Mouse (Mus musculus) testis, postnatal 14 days (tissue): ENCODE data around the gene Fam71f2.

ENCODE experiments used
- DNase-seq: peaks from one replicate; pipeline ENCODE4 v3.0.0; 2021; ENCODE audit warnings: low spot score

The Fam71f2 gene

GRCm38 (mm10) chr6:29278513-29279267 is 703 bp upstream of the Fam71f2 start:
- no peak for DNase-seq

- no peak for DNase-seq
Measured at GRCm38 (mm10) chr6:29280671-29281070, 1.3 kb downstream of the Fam71f2 start.

GRCm38 (mm10) chr6:29286870-29287269 is 7.5 kb downstream of the Fam71f2 start:
- DNase-seq, result no peak

GRCm38 (mm10) chr6:29287481-29287880 is 8.1 kb downstream of the Fam71f2 start:
- DNase-seq, result no peak

GRCm38 (mm10) chr6:29287944-29288343 is 8.6 kb downstream of the Fam71f2 start:
- no peak for DNase-seq

- DNase-seq, result no peak
Measured at GRCm38 (mm10) chr6:29288651-29289050, 9.3 kb downstream of the Fam71f2 start.

GRCm38 (mm10) chr6:29299112-29299511 is 19.7 kb downstream of the Fam71f2 start:
- no peak for DNase-seq

GRCm38 (mm10) chr6:29303251-29303650 is 23.9 kb downstream of the Fam71f2 start:
- DNase-seq, result no peak

DNA sequence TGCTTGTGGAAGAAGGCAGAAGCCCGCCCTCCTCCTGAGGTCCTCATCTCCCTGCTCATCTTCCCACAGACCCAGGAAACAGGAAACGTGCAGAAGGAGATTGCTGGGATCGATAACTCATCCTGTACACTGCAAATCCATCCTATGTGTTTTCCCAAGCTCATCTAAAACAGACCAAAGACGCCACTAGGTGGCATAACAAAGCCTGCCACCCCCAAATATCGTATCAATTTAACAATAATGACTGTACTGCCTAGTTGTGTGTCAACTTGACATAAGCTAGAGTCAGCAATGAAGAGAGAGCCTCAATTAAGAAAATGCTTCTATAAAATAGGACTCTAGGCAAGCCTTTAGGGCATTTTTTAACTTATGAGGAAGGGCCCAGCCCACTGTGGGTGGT is 24.3 kb downstream of the Fam71f2 start:
- DNase-seq, result no peak

GRCm38 (mm10) chr6:29305462-29305861 is 26.1 kb downstream of the Fam71f2 start:
- no peak for DNase-seq

GRCm38 (mm10) chr6:29308846-29309605 is 29.6 kb downstream of the Fam71f2 start:
- no peak for DNase-seq

DNA sequence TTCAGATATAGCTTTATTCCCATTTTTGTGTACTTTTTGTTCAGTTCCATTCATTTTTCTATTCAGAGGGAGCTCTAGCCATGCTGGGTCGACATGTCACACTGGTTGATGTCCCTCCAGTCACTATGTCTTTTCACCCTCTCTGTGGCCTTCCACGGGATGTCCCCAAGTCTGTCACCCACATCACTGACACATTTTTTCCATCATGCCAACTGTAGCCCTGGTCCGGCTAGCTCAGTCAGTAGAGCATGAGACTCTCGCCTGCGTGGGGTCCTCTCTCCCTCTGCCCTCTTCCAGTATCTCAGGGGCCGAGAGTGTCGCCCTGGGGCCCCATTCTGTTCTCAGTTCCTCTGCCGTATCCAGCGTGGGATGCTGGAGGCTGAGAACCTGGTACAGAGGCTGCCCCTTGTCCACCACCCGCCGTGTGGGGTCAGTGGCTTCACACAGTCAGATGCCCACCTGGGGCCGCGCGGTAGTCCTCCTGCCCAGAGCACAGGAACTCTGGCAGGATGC is 34.4 kb downstream of the Fam71f2 start:
- DNase-seq, result no peak

DNA sequence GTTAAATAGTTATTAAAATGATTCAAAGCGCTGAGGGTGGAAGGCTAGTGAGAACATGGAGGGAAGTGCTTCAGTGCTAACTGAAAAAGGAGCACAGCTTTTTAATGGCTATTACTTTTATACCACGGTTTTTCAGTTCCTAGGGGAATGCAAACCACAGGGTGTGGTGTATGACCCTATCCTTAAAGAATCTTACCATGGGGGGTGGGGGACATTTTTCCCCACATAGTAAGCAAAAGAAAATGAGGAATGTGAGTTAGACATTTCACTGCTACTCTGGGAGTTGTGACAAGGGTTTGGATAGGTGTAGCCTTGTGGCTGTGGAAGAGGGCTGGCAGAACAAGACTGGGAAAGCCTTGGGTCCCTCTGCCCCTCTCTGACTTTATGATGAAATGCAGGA is 37.9 kb downstream of the Fam71f2 start:
- DNase-seq, result no peak

DNA sequence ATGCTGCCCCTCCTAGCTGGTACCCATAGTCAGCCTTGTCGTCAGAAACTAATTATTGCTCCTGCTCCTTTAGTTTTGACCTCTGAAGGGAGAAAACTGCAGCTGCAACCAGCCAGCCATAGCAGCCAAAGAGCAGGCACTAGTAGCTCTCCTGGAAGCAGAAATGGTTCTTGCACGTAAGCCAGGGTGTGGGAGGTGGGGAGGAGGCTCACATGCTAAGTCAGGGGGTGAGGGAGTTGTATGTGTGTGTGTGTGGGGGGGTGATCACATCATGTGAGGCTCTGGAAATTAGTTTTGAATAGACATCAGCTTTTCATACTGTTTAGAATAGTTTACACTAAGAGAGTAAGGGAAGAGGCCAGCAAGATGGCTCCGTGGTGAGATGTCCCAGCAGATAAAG is 38.5 kb downstream of the Fam71f2 start:
- DNase-seq, result no peak

- DNase-seq, result no peak
Measured at GRCm38 (mm10) chr6:29318879-29319278, 39.5 kb downstream of the Fam71f2 start, which contains the start of gene Fam71f1. Fam71f1 (plus strand) TSS chr6:29319140.

DNA sequence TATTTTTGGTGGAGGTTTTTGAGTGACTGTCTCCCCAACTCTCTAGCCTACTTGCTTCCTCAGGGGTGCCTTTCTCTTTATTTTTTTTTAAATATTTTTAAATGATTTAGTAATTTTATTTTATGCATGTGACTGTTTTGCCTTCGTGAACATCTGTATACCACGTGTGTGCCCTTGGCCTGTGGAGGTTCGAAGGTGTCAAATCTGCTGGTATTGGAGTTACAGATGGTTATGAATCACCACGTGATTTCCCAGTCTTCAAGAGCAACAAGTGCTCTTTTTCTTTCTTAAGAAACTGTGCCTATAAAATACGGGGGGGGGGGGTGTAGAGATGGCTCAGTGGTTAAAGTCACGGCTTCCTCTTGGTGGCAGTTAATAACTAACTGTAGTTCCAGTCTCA is 42.2 kb downstream of the Fam71f2 start:
- no peak for DNase-seq

GRCm38 (mm10) chr6:29322147-29322546 is 42.8 kb downstream of the Fam71f2 start:
- no peak for DNase-seq

GRCm38 (mm10) chr6:29322735-29323134 is 43.3 kb downstream of the Fam71f2 start:
- DNase-seq, result no peak

DNA sequence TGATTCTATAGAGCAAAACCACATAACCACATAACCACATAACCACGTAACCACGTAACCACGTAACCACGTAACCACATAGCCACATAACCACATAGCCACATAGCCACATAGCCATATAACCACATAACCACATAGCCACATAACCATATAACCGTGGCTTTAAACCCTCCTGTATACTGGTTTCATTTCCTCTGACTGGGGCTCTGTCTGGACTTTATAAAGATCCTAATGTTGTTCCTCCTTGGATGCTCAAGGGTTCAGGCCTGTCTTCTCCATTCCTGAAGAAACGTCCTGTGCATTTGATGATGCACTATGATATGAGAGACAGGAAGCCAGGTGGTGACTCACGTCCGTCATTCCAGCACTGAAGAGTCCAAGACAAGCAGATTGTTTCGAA is 47.6 kb downstream of the Fam71f2 start:
- no peak for DNase-seq

DNA sequence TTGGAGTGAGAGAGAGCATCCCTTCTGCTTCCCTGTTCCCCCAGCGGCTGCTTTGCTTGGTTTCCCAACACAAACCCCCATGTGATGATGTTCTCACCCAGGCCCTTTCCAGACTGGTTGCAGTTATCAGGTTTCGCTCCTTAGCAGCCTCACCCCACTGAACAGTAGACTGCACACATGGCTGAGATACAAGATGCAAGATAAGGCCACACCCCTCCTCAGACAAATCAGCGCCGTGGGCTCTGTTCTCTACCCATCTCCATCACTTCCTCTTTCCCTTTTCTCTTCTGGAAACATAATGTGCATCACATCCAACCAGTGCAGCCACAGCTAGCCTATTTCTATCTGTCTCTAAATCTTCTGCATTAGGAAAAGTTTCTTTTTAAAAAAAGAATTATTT is 50.1 kb downstream of the Fam71f2 start:
- DNase-seq, result no peak
